Mouse (Mus musculus): ENCODE results near the gene Rpn2. TPM values are rescaled to one million over a fixed set of nuclear protein-coding genes. Genes with fewer than 3 reads are reported as not detected.

The Rpn2 gene
- polyA plus RNA-seq, 1 experiment: 143 TPM

GRCm38 (mm10) chr2:157300051-157300450, 21.2 kb downstream of the Rpn2 start:
- H3K27me3 ChIP-seq (ENCODE audit: control insufficient read depth, insufficient read depth, low read length): no peaks in the 10 kb centered on the region
- H3K4me3 ChIP-seq (replicated peaks; ENCODE audit: insufficient read depth, low read depth, low read length): no peak overlapping the region
- DNase-seq: no peak
- no peaks in the 10 kb centered on the region for H3K4me1 ChIP-seq (ENCODE audit: control insufficient read depth, insufficient read depth, low read length)
- no peak overlapping the region for H3K27ac ChIP-seq (ENCODE audit: insufficient read depth, low read length)
- no peak for TF ChIP-seq POLR2A (IDR thresholded peaks at IDR 0.05; ENCODE audit: borderline replicate concordance, insufficient read depth, low read length)
- TF ChIP-seq CTCF (IDR thresholded peaks at IDR 0.05; ENCODE audit: borderline replicate concordance, insufficient read depth, low read depth, low read length): no peak
- 87% methylated on average over 6 of the region's 6 CpGs for WGBS

- no peak overlapping the region for H3K4me3 ChIP-seq (replicated peaks; ENCODE audit: insufficient read depth, low read depth, low read length)
- H3K27ac ChIP-seq (ENCODE audit: insufficient read depth, low read length): no peak overlapping the region
- no peaks in the 10 kb centered on the region for H3K4me1 ChIP-seq (ENCODE audit: control insufficient read depth, insufficient read depth, low read length)
- peak in 1 of 2 experiments; percentile 21 for DNase-seq
- H3K27me3 ChIP-seq (ENCODE audit: control insufficient read depth, insufficient read depth, low read length): no peaks in the 10 kb centered on the region
- no peak for TF ChIP-seq POLR2A (IDR thresholded peaks at IDR 0.05; ENCODE audit: borderline replicate concordance, insufficient read depth, low read length)
- TF ChIP-seq CTCF (IDR thresholded peaks at IDR 0.05; ENCODE audit: borderline replicate concordance, insufficient read depth, low read depth, low read length): no peak
- WGBS: 62% methylated on average over 9 of the region's 9 CpGs
Measured at GRCm38 (mm10) chr2:157303096-157303495, 24.3 kb downstream of the Rpn2 start.

- no peaks in the 10 kb centered on the region for H3K4me1 ChIP-seq (ENCODE audit: control insufficient read depth, insufficient read depth, low read length)
- H3K4me3 ChIP-seq (replicated peaks; ENCODE audit: insufficient read depth, low read depth, low read length): no peak overlapping the region
- H3K27ac ChIP-seq (ENCODE audit: insufficient read depth, low read length): no peak overlapping the region
- DNase-seq: no peak
- 83% methylated on average over 7 of the region's 7 CpGs for WGBS
- no peak for TF ChIP-seq CTCF (IDR thresholded peaks at IDR 0.05; ENCODE audit: borderline replicate concordance, insufficient read depth, low read depth, low read length)
- no peak for TF ChIP-seq POLR2A (IDR thresholded peaks at IDR 0.05; ENCODE audit: borderline replicate concordance, insufficient read depth, low read length)
- H3K27me3 ChIP-seq (ENCODE audit: control insufficient read depth, insufficient read depth, low read length): no peaks in the 10 kb centered on the region
Measured at GRCm38 (mm10) chr2:157306091-157307032, 27.5 kb downstream of the Rpn2 start.

GRCm38 (mm10) chr2:157307715-157308265, 29.0 kb downstream of the Rpn2 start:
- peak in 1 of 2 experiments; percentile 33 for DNase-seq
- no peak overlapping the region for H3K27ac ChIP-seq (ENCODE audit: insufficient read depth, low read length)
- 32% methylated on average over 4 of the region's 4 CpGs for WGBS
- no peaks in the 10 kb centered on the region for H3K27me3 ChIP-seq (ENCODE audit: control insufficient read depth, insufficient read depth, low read length)
- no peak for TF ChIP-seq POLR2A (IDR thresholded peaks at IDR 0.05; ENCODE audit: borderline replicate concordance, insufficient read depth, low read length)
- no peak for TF ChIP-seq CTCF (IDR thresholded peaks at IDR 0.05; ENCODE audit: borderline replicate concordance, insufficient read depth, low read depth, low read length)
- no peaks in the 10 kb centered on the region for H3K4me1 ChIP-seq (ENCODE audit: control insufficient read depth, insufficient read depth, low read length)
- H3K4me3 ChIP-seq (replicated peaks; ENCODE audit: insufficient read depth, low read depth, low read length): no peak overlapping the region

GRCm38 (mm10) chr2:157308273-157308917, 29.6 kb downstream of the Rpn2 start:
- no peaks in the 10 kb centered on the region for H3K4me1 ChIP-seq (ENCODE audit: control insufficient read depth, insufficient read depth, low read length)
- H3K27ac ChIP-seq (ENCODE audit: insufficient read depth, low read length): no peak overlapping the region
- no peaks in the 10 kb centered on the region for H3K27me3 ChIP-seq (ENCODE audit: control insufficient read depth, insufficient read depth, low read length)
- 32% methylated on average over 2 of the region's 2 CpGs for WGBS
- no peak overlapping the region for H3K4me3 ChIP-seq (replicated peaks; ENCODE audit: insufficient read depth, low read depth, low read length)
- TF ChIP-seq CTCF (IDR thresholded peaks at IDR 0.05; ENCODE audit: borderline replicate concordance, insufficient read depth, low read depth, low read length) (no peak), POLR2A (IDR thresholded peaks at IDR 0.05; ENCODE audit: borderline replicate concordance, insufficient read depth, low read length) (no peak)
- no peak for DNase-seq

GRCm38 (mm10) chr2:157309611-157310010, 30.8 kb downstream of the Rpn2 start:
- DNase-seq: no peak
- H3K4me3 ChIP-seq (replicated peaks; ENCODE audit: insufficient read depth, low read depth, low read length): no peak overlapping the region
- TF ChIP-seq POLR2A (IDR thresholded peaks at IDR 0.05; ENCODE audit: borderline replicate concordance, insufficient read depth, low read length): no peak
- TF ChIP-seq CTCF (IDR thresholded peaks at IDR 0.05; ENCODE audit: borderline replicate concordance, insufficient read depth, low read depth, low read length): no peak
- H3K4me1 ChIP-seq (ENCODE audit: control insufficient read depth, insufficient read depth, low read length): peaks cover 3% of the 10 kb centered on the region; the same call in 1 of the 2 replicates
- H3K27ac ChIP-seq (ENCODE audit: insufficient read depth, low read length): no peak overlapping the region
- 97% methylated on average over 8 of the region's 8 CpGs for WGBS
- H3K27me3 ChIP-seq (ENCODE audit: control insufficient read depth, insufficient read depth, low read length): no peaks in the 10 kb centered on the region

- peaks cover 3% of the 10 kb centered on the region; the same call in 1 of the 2 replicates for H3K4me1 ChIP-seq (ENCODE audit: control insufficient read depth, insufficient read depth, low read length)
- WGBS: 81% methylated on average over 6 of the region's 6 CpGs
- H3K27ac ChIP-seq (ENCODE audit: insufficient read depth, low read length): no peak overlapping the region
- DNase-seq: no peak
- no peaks in the 10 kb centered on the region for H3K27me3 ChIP-seq (ENCODE audit: control insufficient read depth, insufficient read depth, low read length)
- no peak for TF ChIP-seq CTCF (IDR thresholded peaks at IDR 0.05; ENCODE audit: borderline replicate concordance, insufficient read depth, low read depth, low read length)
- no peak for TF ChIP-seq POLR2A (IDR thresholded peaks at IDR 0.05; ENCODE audit: borderline replicate concordance, insufficient read depth, low read length)
- no peak overlapping the region for H3K4me3 ChIP-seq (replicated peaks; ENCODE audit: insufficient read depth, low read depth, low read length)
Measured at GRCm38 (mm10) chr2:157310963-157311637, 32.3 kb downstream of the Rpn2 start.
